Mouse (Mus musculus) MEL (cell line): ENCODE data around the gene Uap1. TPM values are rescaled to one million over a fixed set of nuclear protein-coding genes. Genes with fewer than 3 reads are reported as not detected.

Experiments
- DNase-seq: peaks from one replicate; pipeline ENCODE4 v3.0.0; 2011; ENCODE audit warnings: low read depth, low spot score
- H3K27ac ChIP-seq: 2 replicates; pipeline ENCODE4 v1.5.1; 2012; ENCODE audit warnings: low read depth, mild to moderate bottlenecking, control low read depth, low read length, moderate library complexity; ENCODE audit not compliant: control insufficient read depth
- H3K27me3 ChIP-seq, 2 experiments: fragments of 150-350 bp in 1 of 2; sonication (generic) in 1 of 2; 2 replicates each; pipeline ENCODE4 v1.6.1; 2012; ENCODE audit warnings: low read length in 2 of 2, mild to moderate bottlenecking in 2 of 2, improper control_type of control experiment in 1 of 2, moderate library complexity in 1 of 2; ENCODE audit not compliant: insufficient read depth in 2 of 2, control insufficient read depth in 1 of 2
- H3K36me3 ChIP-seq, 2 experiments: 2 replicates each; pipeline ENCODE4 v1.6.1; 2012 to 2014; ENCODE audit warnings: low read length in 2 of 2, improper control_type of control experiment in 1 of 2, inconsistent platforms in 1 of 2, mild to moderate bottlenecking in 1 of 2; ENCODE audit not compliant: insufficient read depth in 2 of 2, control insufficient read depth in 1 of 2
- H3K4me1 ChIP-seq, 2 experiments: fragments of 150-350 bp in 1 of 2; sonication (generic) in 1 of 2; 2 replicates each; pipeline ENCODE4 v1.6.1; 2012; ENCODE audit warnings: low read length in 2 of 2, improper control_type of control experiment in 1 of 2, mild to moderate bottlenecking in 1 of 2; ENCODE audit not compliant: insufficient read depth in 2 of 2, control insufficient read depth in 1 of 2
- H3K4me3 ChIP-seq, 2 experiments: fragments of 150-350 bp in 1 of 2; sonication (generic) in 1 of 2; 2 replicates each; pipeline ENCODE4 v1.5.1; 2012; ENCODE audit warnings: low read depth in 2 of 2, low read length in 2 of 2, mild to moderate bottlenecking in 2 of 2, moderate library complexity in 2 of 2, control low read depth in 1 of 2, improper control_type of control experiment in 1 of 2; ENCODE audit not compliant: control insufficient read depth in 1 of 2, insufficient read depth in 1 of 2
- H3K79me2 ChIP-seq: 2 replicates; pipeline ENCODE4 v1.6.1; 2012; ENCODE audit warnings: mild to moderate bottlenecking, low read length, moderate library complexity; ENCODE audit not compliant: control insufficient read depth, poor library complexity, insufficient read depth
- H3K9ac ChIP-seq: 2 replicates; pipeline ENCODE4 v1.6.1; 2012; ENCODE audit warnings: low read depth, mild to moderate bottlenecking, control low read depth, low read length, moderate library complexity; ENCODE audit not compliant: control insufficient read depth, poor library complexity, severe bottlenecking
- H3K9me3 ChIP-seq: fragments of 150-350 bp; sonication (generic); replicated peaks from 2 replicates; pipeline ENCODE4 v1.6.1; 2012; ENCODE audit warnings: mild to moderate bottlenecking, low read length, improper control_type of control experiment, moderate library complexity; ENCODE audit not compliant: insufficient read depth
- BHLHE40 ChIP-seq: IDR thresholded peaks from 2 replicates; pipeline ENCODE4 v1.6.1; 2012; ENCODE audit warnings: low read depth, mild to moderate bottlenecking, inconsistent platforms, low read length, improper control_type of control experiment, borderline replicate concordance
- CHD1 ChIP-seq: IDR thresholded peaks from 2 replicates; pipeline ENCODE4 v1.6.1; 2012; ENCODE audit warnings: low read depth, mild to moderate bottlenecking, inconsistent platforms, low read length, improper control_type of control experiment
- CTCF ChIP-seq, 3 experiments: IDR thresholded peaks in 2 of 3; conservative IDR thresholded peaks in 1 of 3; 2 replicates each; pipeline ENCODE4 v1.5.1; 2011 to 2012; ENCODE audit warnings: low read length in 3 of 3, low read depth in 2 of 3, mild to moderate bottlenecking in 2 of 3, improper control_type of control experiment in 1 of 3, inconsistent platforms in 1 of 3, mixed read lengths in 1 of 3, moderate library complexity in 1 of 3; ENCODE audit not compliant: control insufficient read depth in 1 of 3, insufficient read depth in 1 of 3, poor library complexity in 1 of 3, severe bottlenecking in 1 of 3
- ETS1 ChIP-seq: IDR thresholded peaks from 2 replicates; pipeline ENCODE4 v1.6.1; 2012; ENCODE audit warnings: low read depth, mild to moderate bottlenecking, inconsistent platforms, low read length, improper control_type of control experiment, moderate library complexity
- HCFC1 ChIP-seq: IDR thresholded peaks from 2 replicates; pipeline ENCODE4 v1.6.1; 2012; ENCODE audit warnings: low read depth, mild to moderate bottlenecking, inconsistent platforms, low read length, improper control_type of control experiment, moderate library complexity
- KAT2A ChIP-seq: conservative IDR thresholded peaks from 2 replicates; pipeline ENCODE4 v1.6.1; 2012; ENCODE audit warnings: low read depth, low read length, improper control_type of control experiment, inconsistent platforms
- MAFK ChIP-seq: IDR thresholded peaks from 2 replicates; pipeline ENCODE4 v1.6.1; 2011; ENCODE audit warnings: low read depth, mild to moderate bottlenecking, low read length, improper control_type of control experiment, borderline replicate concordance
- MAX ChIP-seq: IDR thresholded peaks from 2 replicates; pipeline ENCODE4 v1.6.1; 2011; ENCODE audit warnings: low read length, improper control_type of control experiment
- MAZ ChIP-seq: IDR thresholded peaks from 2 replicates; pipeline ENCODE4 v1.6.1; 2012; ENCODE audit warnings: low read depth, mild to moderate bottlenecking, inconsistent platforms, low read length, improper control_type of control experiment
- MYB ChIP-seq: IDR thresholded peaks from 2 replicates; pipeline ENCODE4 v1.6.1; 2011; ENCODE audit warnings: mild to moderate bottlenecking, low read depth, low read length, improper control_type of control experiment
- MYC ChIP-seq: IDR thresholded peaks from 2 replicates; pipeline ENCODE4 v1.6.1; 2011; ENCODE audit warnings: low read depth, mild to moderate bottlenecking, low read length, improper control_type of control experiment, moderate library complexity
- NELFE ChIP-seq: IDR thresholded peaks from 2 replicates; pipeline ENCODE4 v1.6.1; 2011; ENCODE audit warnings: low read depth, low read length, improper control_type of control experiment
- POLR2AphosphoS2 ChIP-seq: IDR thresholded peaks from 2 replicates; pipeline ENCODE4 v1.6.1; 2011; ENCODE audit warnings: low read length, improper control_type of control experiment
- POLR2AphosphoS5 ChIP-seq: IDR thresholded peaks from 2 replicates; pipeline ENCODE4 v1.6.1; 2012; ENCODE audit warnings: low read depth, borderline replicate concordance, mild to moderate bottlenecking, inconsistent platforms, low read length, moderate library complexity, mixed read lengths
- RCOR1 ChIP-seq: IDR thresholded peaks from 2 replicates; pipeline ENCODE4 v1.6.1; 2012; ENCODE audit warnings: low read depth, mild to moderate bottlenecking, inconsistent platforms, low read length, improper control_type of control experiment
- SIN3A ChIP-seq: IDR thresholded peaks from 2 replicates; pipeline ENCODE4 v1.6.1; 2012; ENCODE audit warnings: low read length, improper control_type of control experiment, inconsistent platforms
- TAL1 ChIP-seq: IDR thresholded peaks from 2 replicates; pipeline ENCODE4 v1.6.1; 2012; ENCODE audit warnings: mild to moderate bottlenecking, inconsistent platforms, low read length, moderate library complexity, mixed read lengths
- TBP ChIP-seq: IDR thresholded peaks from 2 replicates; pipeline ENCODE4 v1.8.0; 2011; ENCODE audit warnings: low read depth, low read length, improper control_type of control experiment
- TCF12 ChIP-seq: IDR thresholded peaks from 2 replicates; pipeline ENCODE4 v1.6.1; 2014; ENCODE audit warnings: low read depth, mild to moderate bottlenecking, inconsistent platforms, low read length, improper control_type of control experiment, moderate library complexity
- UBTF ChIP-seq: IDR thresholded peaks from 2 replicates; pipeline ENCODE4 v1.6.1; 2012; ENCODE audit warnings: low read depth, mild to moderate bottlenecking, inconsistent platforms, low read length, improper control_type of control experiment, moderate library complexity, borderline replicate concordance; ENCODE audit not compliant: insufficient read depth
- USF1 ChIP-seq: IDR thresholded peaks from 2 replicates; pipeline ENCODE4 v1.6.1; 2014; ENCODE audit warnings: low read depth, mild to moderate bottlenecking, inconsistent platforms, low read length, improper control_type of control experiment, moderate library complexity
- USF2 ChIP-seq, 2 experiments: IDR thresholded peaks; 2 replicates each; pipeline ENCODE4 v1.6.1; 2011 to 2012; ENCODE audit warnings: improper control_type of control experiment in 2 of 2, low read length in 2 of 2, borderline replicate concordance in 1 of 2, inconsistent platforms in 1 of 2, low read depth in 1 of 2, mild to moderate bottlenecking in 1 of 2; ENCODE audit not compliant: insufficient read depth in 1 of 2
- ZNF384 ChIP-seq: IDR thresholded peaks from 2 replicates; pipeline ENCODE4 v1.6.1; 2012; ENCODE audit warnings: low read depth, mild to moderate bottlenecking, inconsistent platforms, low read length, improper control_type of control experiment
- polyA plus RNA-seq, 2 experiments: library from polyadenylated mRNA; stranded (reverse) in 1 of 2; unstranded in 1 of 2; fragments of >175 nt in 1 of 2; fragments of >200 nt in 1 of 2; gene quantifications; 2 replicates each; pipeline versions ENCODE4 v1.2.1 to v1.2.4; 2012; ENCODE audit warnings: low replicate concordance in 2 of 2, low read depth in 1 of 2; ENCODE audit not compliant: insufficient read length in 2 of 2, insufficient read depth in 1 of 2, missing spikeins in 1 of 2
- total RNA-seq: library from RNA; depleted of rRNA; stranded (reverse); fragments of 300-350 nt; gene quantifications from 2 replicates; pipeline ENCODE4 v1.2.3, GENCODE M21; 2012

Uap1 gene
- total and polyA plus RNA-seq, 3 experiments, result 74.5 to 80.8 TPM; not detected in 1

- TF ChIP-seq POLR2AphosphoS2 (no peak), USF1 (0 out of 2 replicates have a peak, but pooled peaks have one; percentile 10), RCOR1 (no peak; the same call in 1 of the 2 replicates), HCFC1 (no peak), UBTF (no peak), POLR2AphosphoS5 (no peak), MYC (peak; percentile 50; the same call in 1 of the 2 replicates), CHD1 (no peak), KAT2A (peak; percentile 28; the same call in 1 of the 2 replicates), MYB (0 out of 2 replicates have a peak, but pooled peaks have one; percentile 11), TCF12 (peak; percentile 61), SIN3A (peak; percentile 48), USF2 (IDR thresholded peaks at IDR 0.05; ENCODE audit: borderline replicate concordance in 1 of 2, insufficient read depth in 1 of 2, low read depth in 1 of 2, low read length in 2 of 2) (no peak), CTCF (IDR thresholded peaks at IDR 0.05 in 2 of 3, conservative IDR thresholded peaks at IDR 0.05 in 1 of 3; ENCODE audit: control insufficient read depth in 1 of 3, insufficient read depth in 1 of 3, low read depth in 2 of 3, low read length in 3 of 3, poor library complexity in 1 of 3, severe bottlenecking in 1 of 3) (no peak), ETS1 (peak; percentile 81), MAZ (no peak), MAFK (peak; percentile 12; the same call in 1 of the 2 replicates), MAX (peak; percentile 79), TBP (no peak)
Observed at GRCm38 (mm10) chr1:170167781-170168180, 7.0 kb downstream of the Uap1 start (continued).

GRCm38 (mm10) chr1:170164913-170165312 is 9.8 kb downstream of the Uap1 start:
- peaks cover 37 to 66% of the 10 kb centered on the region in 2 experiments for H3K36me3 ChIP-seq

More at GRCm38 (mm10) chr1:170164913-170165312, 9.8 kb downstream of the Uap1 start:
- peaks cover 14% of the 10 kb centered on the region for H3K79me2 ChIP-seq
- H3K4me1 ChIP-seq, result peaks cover 41 to 46% of the 10 kb centered on the region in 2 experiments
- DNase-seq, result peak; percentile 40
- H3K9me3 ChIP-seq, result no peaks in the 10 kb centered on the region
- H3K9ac ChIP-seq, result no peak overlapping the region; the same call in 1 of the 2 replicates
- no peak overlapping the region for H3K4me3 ChIP-seq
- peak overlapping the region; percentile 67 for H3K27ac ChIP-seq
- no peaks in the 10 kb centered on the region for H3K27me3 ChIP-seq
- TF ChIP-seq ZNF384 (no peak), TAL1 (no peak), NELFE (no peak), BHLHE40 (no peak), TBP (no peak)
